Mouse (Mus musculus): ENCODE data around the gene Akap3. TPM values are rescaled to one million over a fixed set of nuclear protein-coding genes. Genes with fewer than 3 reads are reported as not detected.
A peak's percentile ranks its signal among the peaks of the same experiment; 100 is the strongest.

Gene Akap3
- polyA plus RNA-seq (2012; rRNA removed) (not detected in 2 replicates), polyA plus RNA-seq (2014; fragmentation: Nextera tagmentation; extraction: Ambion mirVana) (0.06 TPM in 1 of 2 replicates, not detected in the other)

DNA sequence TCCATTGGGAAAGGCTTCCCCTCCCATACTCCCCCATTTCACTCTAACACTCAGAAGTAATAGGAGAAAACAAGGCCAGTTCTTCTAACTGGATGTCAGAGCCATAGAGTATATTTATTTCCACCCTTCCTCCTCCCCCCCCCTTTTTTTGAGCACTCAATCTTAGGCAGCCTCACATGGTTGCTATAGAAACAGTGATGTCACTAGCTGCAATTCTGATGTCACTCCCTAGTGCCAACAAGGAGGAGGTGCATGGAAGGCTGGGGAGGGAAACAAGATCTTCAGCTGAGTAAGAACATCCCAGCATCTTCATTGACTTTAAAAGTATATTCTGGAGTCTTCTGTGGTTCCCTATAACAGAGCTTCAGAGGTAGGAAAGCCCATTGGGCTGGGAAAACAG lies at the start of gene Akap3:
TSS of gene Akap3 (plus strand) at position 218 of the 400 bp plus-strand sequence.
- H3K4me3 ChIP-seq (ENCODE audit: insufficient read depth in 1 of 2, low read depth in 2 of 2, low read length in 2 of 2) = no peak within 1 kb of the TSS
- no peaks in the 10 kb centered on the region for H3K9me3 ChIP-seq (ENCODE audit: control insufficient read depth, low read length)
- TF ChIP-seq CTCF (IDR thresholded peaks at IDR 0.05; ENCODE audit: low read depth) (no peak), EP300 (IDR thresholded peaks at IDR 0.05; ENCODE audit: low read depth) (no peak)
- DNase-seq (ENCODE audit: low read depth in 3 of 3, low spot score in 3 of 3) (no peak), ATAC-seq (ENCODE audit: insufficient read depth) (no peak)
- no peak within 1 kb of the TSS for H3K4me2 ChIP-seq (ENCODE audit: low read depth)
- peaks cover 4 to 9% of the 10 kb centered on the region in 2 experiments for H3K4me1 ChIP-seq (replicated peaks; ENCODE audit: control insufficient read depth in 2 of 2, insufficient read depth in 2 of 2, low read length in 1 of 2)
- H3K9ac ChIP-seq (replicated peaks) = no peak within 1 kb of the TSS
- H3K27ac ChIP-seq = no peak within 1 kb of the TSS
- no peaks in the 10 kb centered on the region; the same call in 1 of the 2 replicates for H3K27me3 ChIP-seq (ENCODE audit: control insufficient read depth, insufficient read depth, low read length)
- no peaks in the 10 kb centered on the region for H3K36me3 ChIP-seq (replicated peaks; ENCODE audit: control insufficient read depth, insufficient read depth, low read depth)

DNA sequence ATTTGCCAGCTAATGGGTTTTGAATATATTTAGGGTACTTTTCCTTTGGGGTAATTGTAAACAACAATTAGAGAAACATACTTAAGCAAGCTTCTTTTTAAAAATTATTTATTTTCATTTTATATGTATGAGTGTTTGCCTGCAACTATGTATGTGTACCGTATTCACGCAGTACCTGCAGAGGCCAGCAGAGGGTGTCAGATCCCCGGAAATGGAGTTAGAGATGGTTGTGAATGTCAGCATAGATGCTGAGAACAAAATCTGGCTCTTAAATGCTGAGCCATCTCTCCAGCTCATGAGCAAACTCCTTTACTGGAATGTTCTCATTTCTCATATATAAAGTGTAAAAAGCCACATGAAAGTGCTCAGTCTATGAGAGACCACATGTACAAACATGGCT lies 46.1 kb upstream of the Akap3 start:
- no peak for TF ChIP-seq EP300 (IDR thresholded peaks at IDR 0.05; ENCODE audit: low read depth)
- peak; percentile 61 for TF ChIP-seq CTCF (IDR thresholded peaks at IDR 0.05; ENCODE audit: low read depth)
- Histone ChIP-seq H3K36me3 (replicated peaks; ENCODE audit: control insufficient read depth, insufficient read depth, low read depth) (no peaks in the 10 kb centered on the region), H3K27ac (no peak overlapping the region), H3K27me3 (ENCODE audit: control insufficient read depth, insufficient read depth, low read length) (no peaks in the 10 kb centered on the region), H3K9ac (replicated peaks) (no peak overlapping the region), H3K4me2 (ENCODE audit: low read depth) (no peak overlapping the region), H3K4me3 (ENCODE audit: insufficient read depth in 1 of 2, low read depth in 2 of 2, low read length in 2 of 2) (no peak overlapping the region), H3K4me1 (replicated peaks; ENCODE audit: control insufficient read depth in 2 of 2, insufficient read depth in 2 of 2, low read length in 1 of 2) (no peaks in the 10 kb centered on the region), H3K9me3 (ENCODE audit: control insufficient read depth, low read length) (no peaks in the 10 kb centered on the region)
- DNase-seq (ENCODE audit: low read depth in 3 of 3, low spot score in 3 of 3) (no peak), ATAC-seq (ENCODE audit: insufficient read depth) (no peak)
- WGBS (ENCODE audit: insufficient replicate concordance) = 66% methylated on average over 3 of the region's 3 CpGs

DNA sequence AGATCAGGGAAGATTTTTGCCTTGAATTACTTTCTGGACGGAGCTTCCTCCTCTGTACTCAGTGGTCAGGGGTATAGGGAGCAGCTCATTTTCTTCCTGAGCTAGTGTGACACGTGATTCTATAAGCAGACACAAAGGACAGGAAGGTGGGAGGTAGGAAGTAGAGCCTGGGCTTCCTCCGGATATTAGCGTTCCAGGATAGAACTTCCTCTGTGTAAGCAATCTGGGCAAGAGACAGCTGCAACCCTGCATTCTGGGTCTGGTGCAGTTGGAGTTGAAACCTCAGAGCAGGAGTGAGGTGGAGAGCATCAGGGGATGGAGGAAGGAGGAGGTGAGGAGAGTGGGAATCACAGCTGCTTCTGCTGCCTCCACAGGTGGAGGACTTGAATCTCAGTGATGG lies 44.8 kb upstream of the Akap3 start:
- no peak for ATAC-seq (ENCODE audit: insufficient read depth)
- no peak for DNase-seq (ENCODE audit: low read depth in 3 of 3, low spot score in 3 of 3)
- Histone ChIP-seq H3K4me2 (ENCODE audit: low read depth) (no peak overlapping the region), H3K27me3 (ENCODE audit: control insufficient read depth, insufficient read depth, low read length) (no peaks in the 10 kb centered on the region), H3K27ac (no peak overlapping the region), H3K4me3 (ENCODE audit: insufficient read depth in 1 of 2, low read depth in 2 of 2, low read length in 2 of 2) (no peak overlapping the region), H3K36me3 (replicated peaks; ENCODE audit: control insufficient read depth, insufficient read depth, low read depth) (no peaks in the 10 kb centered on the region), H3K9me3 (ENCODE audit: control insufficient read depth, low read length) (no peaks in the 10 kb centered on the region), H3K9ac (replicated peaks) (no peak overlapping the region), H3K4me1 (replicated peaks; ENCODE audit: control insufficient read depth in 2 of 2, insufficient read depth in 2 of 2, low read length in 1 of 2) (no peaks in the 10 kb centered on the region)
- no peak for TF ChIP-seq EP300 (IDR thresholded peaks at IDR 0.05; ENCODE audit: low read depth)
- no peak for TF ChIP-seq CTCF (IDR thresholded peaks at IDR 0.05; ENCODE audit: low read depth)
- WGBS (ENCODE audit: insufficient replicate concordance) = 14% methylated on average over 4 of the region's 4 CpGs

DNA sequence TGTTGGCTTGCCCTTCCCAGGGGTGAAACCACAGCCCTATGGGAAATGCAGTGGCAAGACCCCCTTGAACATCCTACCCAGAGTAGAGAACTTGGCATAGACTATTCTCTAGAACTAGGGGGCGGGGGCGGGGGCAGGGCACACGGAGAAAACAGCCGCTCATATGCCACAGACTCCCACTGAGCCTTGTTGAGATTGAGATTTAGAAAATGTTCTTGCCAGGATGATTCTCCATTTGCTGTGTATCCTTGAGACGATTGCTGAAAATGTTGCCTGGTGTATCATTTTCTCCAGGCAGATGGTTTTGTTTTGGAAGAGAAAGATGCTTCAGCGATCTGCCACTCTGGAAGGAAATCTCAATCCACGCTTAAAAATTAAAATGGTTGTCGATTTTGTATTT lies 44.3 kb upstream of the Akap3 start:
- WGBS (ENCODE audit: insufficient replicate concordance) = 66% methylated on average over 8 of the region's 8 CpGs
- H3K36me3 ChIP-seq (replicated peaks; ENCODE audit: control insufficient read depth, insufficient read depth, low read depth) = no peaks in the 10 kb centered on the region
- H3K4me2 ChIP-seq (ENCODE audit: low read depth) = no peak overlapping the region
- TF ChIP-seq CTCF (IDR thresholded peaks at IDR 0.05; ENCODE audit: low read depth) (no peak), EP300 (IDR thresholded peaks at IDR 0.05; ENCODE audit: low read depth) (no peak)
- ATAC-seq (ENCODE audit: insufficient read depth) (no peak), DNase-seq (ENCODE audit: low read depth in 3 of 3, low spot score in 3 of 3) (no peak)
- no peaks in the 10 kb centered on the region for H3K9me3 ChIP-seq (ENCODE audit: control insufficient read depth, low read length)
- no peaks in the 10 kb centered on the region for H3K4me1 ChIP-seq (replicated peaks; ENCODE audit: control insufficient read depth in 2 of 2, insufficient read depth in 2 of 2, low read length in 1 of 2)
- no peak overlapping the region for H3K4me3 ChIP-seq (ENCODE audit: insufficient read depth in 1 of 2, low read depth in 2 of 2, low read length in 2 of 2)
- H3K27me3 ChIP-seq (ENCODE audit: control insufficient read depth, insufficient read depth, low read length) = no peaks in the 10 kb centered on the region
- no peak overlapping the region for H3K9ac ChIP-seq (replicated peaks)
- H3K27ac ChIP-seq = no peak overlapping the region

DNA sequence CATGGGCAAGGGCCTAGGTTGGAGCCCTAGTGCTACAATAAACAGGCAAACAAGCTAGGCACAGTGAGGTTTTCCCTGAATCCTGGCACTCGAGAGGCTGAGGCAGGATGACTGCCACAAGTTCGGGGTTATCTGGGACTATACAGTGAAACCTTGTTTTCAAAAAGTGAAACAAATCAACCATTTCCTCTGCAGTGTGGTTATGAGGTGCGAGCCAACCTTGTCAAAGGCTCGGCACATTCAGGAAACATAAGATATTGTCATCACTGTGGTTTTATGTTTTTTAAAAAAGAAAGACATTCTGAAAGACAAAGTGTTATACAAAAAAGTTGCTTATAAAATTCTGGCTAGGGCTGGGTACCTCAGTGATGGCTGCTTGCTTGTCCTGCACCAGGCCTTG lies 41.4 kb upstream of the Akap3 start:
- Histone ChIP-seq H3K4me3 (ENCODE audit: insufficient read depth in 1 of 2, low read depth in 2 of 2, low read length in 2 of 2) (no peak overlapping the region), H3K36me3 (replicated peaks; ENCODE audit: control insufficient read depth, insufficient read depth, low read depth) (no peaks in the 10 kb centered on the region), H3K9ac (replicated peaks) (no peak overlapping the region), H3K27me3 (ENCODE audit: control insufficient read depth, insufficient read depth, low read length) (no peaks in the 10 kb centered on the region), H3K9me3 (ENCODE audit: control insufficient read depth, low read length) (no peaks in the 10 kb centered on the region), H3K4me1 (replicated peaks; ENCODE audit: control insufficient read depth in 2 of 2, insufficient read depth in 2 of 2, low read length in 1 of 2) (no peaks in the 10 kb centered on the region), H3K27ac (no peak overlapping the region), H3K4me2 (ENCODE audit: low read depth) (no peak overlapping the region)
- 36% methylated on average over 4 of the region's 4 CpGs for WGBS (ENCODE audit: insufficient replicate concordance)
- DNase-seq (ENCODE audit: low read depth in 3 of 3, low spot score in 3 of 3) (no peak), ATAC-seq (ENCODE audit: insufficient read depth) (no peak)
- TF ChIP-seq EP300 (IDR thresholded peaks at IDR 0.05; ENCODE audit: low read depth) (no peak), CTCF (IDR thresholded peaks at IDR 0.05; ENCODE audit: low read depth) (no peak)

Data from liver, embryonic 14.5 days (tissue).